Mouse (Mus musculus) heart, postnatal 10 days (tissue): ENCODE measurements around the gene Slc27a4. TPM values are rescaled to one million over a fixed set of nuclear protein-coding genes. Genes with fewer than 3 reads are reported as not detected.

ENCODE experiments used
- DNase-seq, 2 experiments: peaks; one replicate each; pipeline ENCODE4 v3.0.0; 2021
- intact Hi-C: fragments of 180-260 bp; cut with DNase I; formaldehyde crosslinking; loops from one replicate; pipeline ENCODE4 v1.15.1; 2025
- total RNA-seq, 2 experiments: library from RNA; stranded (reverse); gene quantifications; 2 replicates each; pipeline ENCODE4 v1.2.3; 2021

Gene Slc27a4
- total RNA-seq, 2 experiments from 2014 or later = 21.4 to 22.4 TPM

DNA sequence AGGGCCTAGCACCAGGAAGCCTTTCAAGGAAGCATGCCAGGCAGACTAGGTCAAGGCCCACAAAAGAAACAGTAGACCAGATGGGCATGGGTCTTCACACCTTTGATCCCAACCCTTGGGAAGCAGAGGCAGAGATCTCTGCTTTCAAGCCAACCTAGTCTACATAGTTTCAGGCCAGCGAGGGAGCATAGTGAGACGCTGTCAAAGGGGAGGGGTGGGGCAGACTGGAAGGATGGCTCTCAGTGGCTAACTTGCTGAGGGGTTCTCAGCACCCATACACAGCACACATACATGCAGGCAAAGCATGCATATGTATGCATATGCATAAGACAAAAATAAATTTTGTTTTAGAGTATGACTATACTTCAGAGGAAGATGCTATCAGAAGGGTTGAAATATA, 16.9 kb downstream of the Slc27a4 start:
- intact Hi-C loops = loop anchor here (5.0 kb wide), 1 partner anchor 158 kb away; no protein-coding TSS in a partner anchor
- DNase-seq = no peak

DNA sequence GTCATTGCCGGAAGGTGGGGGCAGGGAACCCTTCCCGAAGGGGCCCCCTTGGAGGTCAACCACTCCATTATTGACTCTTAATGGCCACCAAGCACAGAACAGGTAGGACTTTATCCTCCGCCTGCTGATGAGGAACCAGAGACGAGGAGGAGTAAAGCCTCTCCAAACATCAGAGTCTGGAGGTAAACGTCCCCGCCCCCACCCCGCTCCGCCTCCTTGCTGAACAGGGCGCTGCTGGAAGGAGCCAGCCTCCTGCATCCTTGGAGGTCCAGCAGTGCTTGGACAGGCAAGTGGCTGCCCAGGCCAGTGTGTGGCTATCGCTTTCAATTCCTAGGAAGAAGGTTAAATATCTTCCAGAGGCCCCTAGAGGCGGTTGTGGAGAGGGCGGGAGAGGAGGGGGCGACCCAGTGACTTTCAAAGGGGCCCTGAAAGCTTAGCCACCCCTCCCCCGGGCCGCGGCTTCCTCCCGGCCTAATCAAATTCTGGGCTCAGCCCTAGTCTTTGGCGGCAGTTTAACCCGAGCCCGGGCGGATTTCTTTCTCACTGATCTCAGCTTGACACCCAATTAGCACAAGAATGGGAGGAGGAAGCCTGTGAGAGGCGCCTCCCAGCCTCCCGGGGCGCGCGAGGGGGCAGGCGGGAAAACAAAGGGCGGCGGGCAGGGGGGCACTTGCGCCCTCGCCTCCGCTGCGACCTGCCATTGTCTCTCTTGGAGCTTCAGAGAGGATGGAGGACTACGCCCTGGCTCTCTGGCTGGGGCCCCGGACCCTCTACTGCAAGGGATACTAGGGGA, 17.8 kb downstream of the Slc27a4 start, which contains the start of gene Urm1:
Urm1 (plus strand) TSS at position 51 of the 793 bp plus-strand sequence.
- intact Hi-C loops = no loop called here
- peak; percentile 73 to 81 for DNase-seq

DNA sequence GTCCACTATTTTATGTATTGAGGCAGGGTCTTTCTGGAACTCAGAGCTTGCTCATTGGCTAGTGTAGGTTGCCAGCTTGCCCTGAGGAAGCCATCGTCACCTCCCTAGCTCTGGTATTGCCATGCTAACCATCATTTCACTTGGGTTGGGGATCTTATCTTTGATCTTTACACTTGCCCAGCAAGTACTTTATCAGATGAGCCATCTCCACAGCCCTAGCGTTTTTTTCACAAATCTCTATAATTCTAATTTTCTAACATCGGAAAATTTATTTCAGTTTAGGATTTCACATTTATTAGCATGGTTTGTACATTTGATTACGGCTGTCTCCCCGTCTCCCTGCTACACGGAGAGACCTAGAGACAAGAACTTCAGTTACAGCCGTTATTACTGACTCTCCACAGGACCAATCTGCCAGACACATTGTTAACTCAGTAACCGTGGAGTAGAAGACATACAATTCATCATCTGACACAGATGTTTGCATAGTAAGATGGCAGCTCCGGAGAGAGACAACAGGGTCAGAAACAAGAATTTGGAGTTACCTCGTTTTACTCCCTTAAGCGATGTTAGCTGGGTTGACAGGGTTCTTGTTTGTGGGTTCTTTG, 24.0 kb downstream of the Slc27a4 start:
- intact Hi-C loops = no loop called here
- DNase-seq = no peak

DNA sequence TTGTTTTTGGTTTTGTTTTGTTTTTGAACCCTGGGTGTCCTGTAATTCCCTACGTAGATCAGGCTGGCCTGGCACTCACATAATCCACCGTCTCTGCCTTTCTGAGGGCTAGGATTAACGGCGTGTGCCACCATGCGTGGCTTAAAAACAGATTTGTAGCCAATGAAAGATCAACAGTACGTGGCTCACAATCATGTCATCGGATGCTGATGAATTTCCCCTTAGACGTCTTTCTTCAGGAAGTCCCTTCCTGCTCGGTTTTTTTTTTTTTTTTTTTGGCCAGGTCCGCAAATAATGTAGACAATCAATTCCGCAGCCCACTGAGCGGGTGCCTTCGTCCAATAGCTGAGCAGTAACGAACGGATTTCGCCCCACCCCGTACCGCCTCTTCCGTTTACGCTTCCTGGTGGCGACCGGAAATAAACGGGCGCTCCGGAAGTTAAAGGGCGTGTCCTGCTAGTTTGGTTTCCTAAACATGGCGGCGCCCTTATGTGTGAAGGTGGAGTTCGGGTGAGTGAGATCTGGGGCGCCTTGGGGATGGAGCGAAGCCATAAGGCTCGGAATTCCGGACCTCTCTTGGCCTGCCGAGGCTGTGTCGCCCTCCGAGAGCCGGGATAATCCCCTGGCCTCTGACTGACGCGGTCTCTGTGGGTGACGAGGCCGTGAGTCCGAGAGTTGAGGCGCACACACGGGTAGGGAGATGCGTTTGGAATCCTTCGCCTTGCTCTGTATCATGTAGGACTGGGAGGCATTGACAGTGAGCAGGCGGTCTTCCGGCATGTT, 24.7 kb downstream of the Slc27a4 start:
- peak; percentile 97 for DNase-seq

DNA sequence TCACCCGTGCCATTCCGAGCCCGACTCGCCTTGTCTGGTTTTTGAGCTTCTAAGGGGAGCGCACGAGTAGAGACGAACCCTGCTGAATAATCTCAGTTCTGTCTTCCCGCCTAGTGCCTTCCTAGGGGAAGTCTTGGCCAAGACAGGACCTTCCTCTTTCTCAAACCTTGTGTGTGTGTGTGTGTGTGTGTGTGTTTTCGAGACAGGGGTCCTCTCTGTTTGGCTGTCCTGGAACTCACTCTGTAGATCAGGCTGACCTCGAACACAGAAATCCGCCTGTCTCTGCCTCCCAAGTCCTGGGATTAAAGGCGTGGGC, 25.2 kb downstream of the Slc27a4 start:
- intact Hi-C loops = no loop called here
- DNase-seq = no peak

More for the DNA sequence above, 24.7 kb downstream of the Slc27a4 start:
- intact Hi-C loops = no loop called here

DNA sequence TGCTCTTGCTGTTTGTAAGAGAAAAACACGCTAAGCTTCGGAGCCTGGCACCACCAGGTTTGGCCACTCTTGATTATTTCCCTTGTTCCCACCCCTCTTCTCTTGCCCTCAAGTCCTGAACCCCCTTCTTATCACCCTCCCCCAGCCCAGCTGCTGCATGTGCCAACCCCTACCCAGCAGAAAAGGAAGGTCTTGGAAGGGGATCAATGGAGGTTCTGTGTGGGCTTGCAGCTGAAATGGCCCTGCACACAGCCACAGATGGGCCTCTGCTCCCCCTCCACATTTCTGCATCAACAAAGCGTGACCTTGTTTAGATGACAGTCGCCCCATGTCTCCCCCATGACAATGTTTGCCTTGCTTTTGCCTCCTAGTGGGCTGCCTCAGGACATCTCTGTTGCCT, 28.7 kb downstream of the Slc27a4 start:
- DNase-seq = no peak
- intact Hi-C loops = no loop called here

DNA sequence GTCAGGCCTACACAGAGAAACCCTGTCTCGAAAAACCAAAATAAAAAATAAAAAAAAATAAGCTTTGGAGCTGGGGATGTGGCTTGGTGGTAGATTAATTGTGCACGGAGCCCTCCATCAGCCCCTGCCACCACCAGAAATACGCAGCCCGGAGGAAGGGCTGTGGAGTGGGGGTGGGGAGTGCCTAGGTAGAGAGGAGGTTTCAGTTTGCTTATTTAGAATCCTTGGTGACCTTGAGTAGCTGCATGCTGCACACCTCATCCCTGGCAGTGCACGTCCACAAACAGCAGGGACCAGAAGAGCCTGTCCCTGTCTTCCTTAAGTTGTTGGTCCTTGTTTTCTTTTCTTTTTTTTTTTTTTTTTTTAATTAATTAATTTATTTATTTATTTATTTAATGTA, 31.4 kb downstream of the Slc27a4 start:
- DNase-seq = no peak
- intact Hi-C loops = no loop called here

DNA sequence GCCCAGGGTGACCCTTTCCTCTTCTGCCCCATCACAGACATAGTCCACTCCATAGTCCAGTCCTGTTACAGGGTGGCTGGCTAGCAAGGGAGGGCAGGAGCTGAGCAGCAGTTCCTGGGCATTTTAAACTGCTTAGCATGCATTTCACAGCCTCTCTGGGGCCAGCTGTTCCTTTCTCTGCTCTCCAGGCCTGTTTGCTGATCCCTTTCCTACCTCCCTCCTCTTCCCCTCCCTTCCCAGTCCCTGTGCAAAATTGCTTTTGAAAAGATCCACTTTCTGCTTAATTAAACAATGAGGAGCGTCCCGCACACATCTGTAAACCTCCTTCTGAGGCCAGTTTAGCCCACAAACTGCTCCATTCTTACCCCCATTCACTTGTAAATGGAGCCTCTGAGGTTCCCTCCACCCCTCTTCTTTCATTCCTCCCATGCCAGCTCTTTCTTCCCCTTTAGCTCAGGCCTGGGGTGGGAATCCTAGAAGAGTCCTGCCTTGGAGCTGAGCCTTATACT, 33.0 kb downstream of the Slc27a4 start:
- intact Hi-C loops = no loop called here
- DNase-seq = no peak

DNA sequence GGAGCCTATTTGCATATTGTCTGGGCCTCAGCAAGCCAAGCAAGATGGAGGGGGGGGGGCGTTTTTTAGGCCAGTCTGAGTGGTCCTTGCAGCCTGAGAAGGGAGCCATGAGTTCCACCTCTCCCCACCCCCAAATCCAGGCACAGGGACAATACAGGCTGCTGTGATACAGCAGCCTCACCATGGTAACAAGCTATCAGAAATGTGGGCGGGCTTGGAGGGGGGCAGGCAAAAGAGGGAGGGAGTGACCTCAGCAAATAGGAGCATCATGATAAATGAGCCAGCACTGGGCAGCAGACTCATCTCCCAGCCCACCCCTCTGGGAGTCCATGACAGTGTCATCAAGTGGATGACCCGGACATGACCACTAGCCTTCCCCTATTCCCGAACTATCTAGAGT, 37.0 kb downstream of the Slc27a4 start:
- DNase-seq = no peak
- intact Hi-C loops = no loop called here

DNA sequence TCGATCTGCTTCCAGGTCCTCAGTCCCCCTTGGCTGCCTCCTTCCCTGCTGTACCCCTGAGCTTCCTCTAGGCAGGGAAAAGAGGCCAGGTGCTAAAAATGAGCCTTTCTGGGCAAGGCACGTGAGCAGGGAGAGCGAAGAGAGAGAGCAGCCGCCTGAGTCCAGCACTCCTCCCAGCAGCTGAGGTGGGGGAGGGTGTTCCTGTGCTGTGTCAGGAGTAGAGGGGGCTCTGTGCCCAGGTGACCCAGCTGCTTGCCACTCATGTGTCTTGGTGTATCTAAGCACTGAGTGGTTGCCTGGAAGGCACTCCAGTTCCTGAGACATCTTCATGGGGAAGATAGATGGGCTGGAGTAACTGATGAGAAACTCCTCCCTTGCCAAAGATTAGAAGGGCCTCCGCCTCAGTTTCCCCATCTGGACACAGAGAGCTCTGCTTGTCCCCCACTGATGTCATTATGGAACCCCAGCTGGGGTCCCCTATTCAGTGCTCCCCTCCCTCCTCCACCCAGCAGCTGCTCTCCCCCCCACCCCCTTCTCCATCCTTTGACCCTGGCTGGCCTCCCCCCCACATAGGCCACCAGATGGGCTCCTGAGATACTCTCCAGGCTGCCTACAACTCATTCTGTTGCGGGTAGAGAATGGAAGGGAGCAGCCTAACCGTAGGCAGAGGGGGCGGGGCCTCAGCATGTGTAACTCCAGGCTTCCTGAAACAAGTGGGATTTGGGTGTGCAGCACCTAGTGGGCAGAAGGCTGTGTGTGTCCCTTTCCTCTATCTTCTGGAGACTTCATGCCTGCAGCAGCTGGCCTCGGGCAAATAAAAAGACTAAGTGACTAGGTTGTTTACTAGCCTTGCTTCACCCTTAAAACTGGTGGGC, 41.0 kb downstream of the Slc27a4 start:
- DNase-seq = no peak
- intact Hi-C loops = no loop called here

DNA sequence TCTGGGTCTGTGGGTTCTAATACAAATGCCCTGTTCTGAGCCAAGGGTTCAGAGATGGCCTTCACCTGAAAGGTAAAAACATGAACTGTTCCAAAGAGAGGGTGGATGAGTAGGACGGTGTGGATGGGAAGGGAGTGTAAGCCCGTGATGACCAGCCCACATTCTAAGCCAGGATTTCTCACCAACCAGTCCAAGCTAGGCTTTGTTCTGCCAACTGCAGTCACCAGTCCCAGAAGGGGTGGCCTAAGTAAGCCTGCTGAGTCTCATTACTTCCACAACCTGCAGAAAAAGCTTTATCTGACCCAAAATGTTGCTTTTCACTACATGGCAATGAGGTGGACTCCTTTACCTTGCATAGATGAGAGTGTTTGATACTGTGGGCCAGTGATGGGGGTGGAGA, 41.7 kb downstream of the Slc27a4 start:
- no peak for DNase-seq
- intact Hi-C loops = no loop called here

DNA sequence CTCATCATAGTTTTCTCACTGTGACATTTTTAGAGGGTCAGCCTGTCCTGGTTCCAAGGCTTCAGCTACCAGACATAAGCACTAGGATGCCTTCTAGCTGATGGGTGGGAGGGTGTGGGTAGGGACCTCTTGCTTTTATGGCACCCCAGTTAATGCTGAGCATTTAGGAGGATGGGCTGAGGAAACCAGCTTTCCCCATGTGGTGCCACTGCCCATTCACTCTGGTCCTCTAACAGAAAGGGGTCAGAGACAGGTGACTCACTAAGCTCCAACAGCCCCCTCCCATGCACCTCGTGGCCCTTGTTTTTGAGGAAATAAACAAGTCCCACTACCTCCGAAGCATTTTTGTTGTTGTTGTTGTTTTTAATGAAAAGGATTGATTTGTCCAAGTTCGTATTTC, 42.2 kb downstream of the Slc27a4 start:
- DNase-seq = no peak
- intact Hi-C loops = no loop called here

DNA sequence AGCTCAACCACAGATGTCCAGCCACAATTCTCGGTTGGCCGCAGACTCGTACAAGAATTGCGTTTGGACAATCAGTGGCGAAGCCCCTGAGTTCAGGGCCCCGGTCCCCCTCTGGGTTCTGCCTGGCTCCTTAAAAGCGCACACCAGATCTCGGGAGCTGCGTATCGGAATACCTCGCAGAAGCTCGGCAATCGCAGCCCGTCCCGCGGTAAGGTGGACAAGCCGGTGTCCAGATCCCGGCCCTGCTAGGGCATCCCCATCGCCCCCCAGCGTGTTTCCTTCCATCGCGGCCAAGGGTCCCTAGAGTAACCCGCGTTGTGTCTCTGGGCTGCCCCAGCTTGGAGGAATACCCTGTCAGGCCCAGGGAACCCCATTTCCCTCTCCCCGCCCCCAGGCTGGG, 43.2 kb downstream of the Slc27a4 start:
- intact Hi-C loops = no loop called here
- DNase-seq = no peak

DNA sequence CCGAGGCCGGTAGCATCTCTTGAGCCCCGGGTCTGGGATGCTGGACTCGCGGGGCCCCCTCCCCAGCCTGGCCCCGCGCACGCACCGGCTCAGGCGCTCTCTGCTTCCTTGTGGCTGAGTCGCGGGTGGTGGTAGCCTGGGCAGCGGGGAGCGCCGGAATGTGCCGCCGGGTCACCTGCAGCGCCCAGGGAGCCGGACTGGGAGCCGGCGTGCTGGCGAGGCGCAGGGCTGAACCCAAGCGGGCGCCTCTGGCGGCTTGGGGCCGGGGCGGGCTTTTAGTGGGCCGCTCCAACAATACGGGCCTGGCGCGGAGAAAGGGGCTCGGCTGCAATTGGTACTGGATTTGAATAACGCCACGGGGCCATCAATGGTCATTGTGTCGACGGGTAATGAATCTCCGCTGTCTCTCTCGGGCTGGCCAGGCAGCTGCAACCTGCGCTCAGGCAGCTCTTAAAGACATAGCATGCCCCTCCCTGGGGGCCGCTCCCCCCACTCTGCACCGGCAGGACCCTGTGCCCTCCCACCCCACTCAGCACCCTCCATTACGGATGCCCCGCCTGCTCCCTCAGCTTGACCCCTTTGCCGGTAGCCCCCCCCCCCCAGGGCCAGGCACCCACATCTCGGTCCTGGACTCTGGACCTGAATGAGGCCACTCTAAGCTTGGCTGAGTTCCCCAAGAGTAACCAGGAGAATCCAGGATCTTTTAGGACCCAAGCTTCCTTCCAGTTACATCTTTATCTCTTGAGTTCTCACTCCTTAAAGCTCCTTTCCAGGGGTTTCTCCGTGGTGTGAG, 43.8 kb downstream of the Slc27a4 start:
- no peak for DNase-seq
- intact Hi-C loops = no loop called here

DNA sequence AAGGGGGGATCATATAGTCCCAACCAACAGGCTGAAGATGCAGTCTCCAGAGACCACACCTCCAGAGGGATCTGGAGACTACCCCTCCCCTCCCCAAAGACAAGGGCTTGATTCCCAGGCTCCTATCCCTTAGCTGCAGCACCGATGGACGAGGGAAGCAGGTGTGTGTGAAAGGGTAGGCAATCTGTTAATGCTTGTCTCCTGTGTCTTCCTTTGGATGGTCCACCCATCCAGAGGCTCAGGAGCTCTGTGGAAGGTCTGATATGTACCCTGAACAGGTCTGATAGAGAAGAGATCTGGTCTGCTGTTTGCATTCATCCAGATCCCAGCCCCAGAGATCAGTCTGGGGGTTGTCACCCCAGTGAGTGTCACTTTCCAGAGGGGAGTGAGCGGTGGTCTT, 44.5 kb downstream of the Slc27a4 start:
- intact Hi-C loops = no loop called here
- DNase-seq = no peak

DNA sequence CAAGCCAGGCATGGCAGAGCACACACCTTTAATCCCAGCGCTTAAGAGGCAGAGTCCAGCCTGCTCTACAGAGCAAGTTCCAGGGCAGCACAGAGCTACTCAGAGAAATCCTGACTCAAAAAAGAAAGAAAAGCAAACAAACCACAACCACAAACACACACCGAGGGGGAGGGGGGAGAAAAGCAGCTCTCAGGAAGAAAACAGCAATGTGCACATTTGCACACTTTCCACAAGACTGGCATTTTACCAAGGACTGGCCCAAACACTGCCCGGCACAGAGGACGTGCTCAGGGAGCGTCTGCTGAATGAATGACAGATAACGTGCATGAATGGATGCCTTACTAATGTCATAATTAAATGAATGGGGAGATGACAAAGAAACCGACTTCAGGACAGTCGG, 46.6 kb downstream of the Slc27a4 start:
- DNase-seq = no peak
- intact Hi-C loops = no loop called here

DNA sequence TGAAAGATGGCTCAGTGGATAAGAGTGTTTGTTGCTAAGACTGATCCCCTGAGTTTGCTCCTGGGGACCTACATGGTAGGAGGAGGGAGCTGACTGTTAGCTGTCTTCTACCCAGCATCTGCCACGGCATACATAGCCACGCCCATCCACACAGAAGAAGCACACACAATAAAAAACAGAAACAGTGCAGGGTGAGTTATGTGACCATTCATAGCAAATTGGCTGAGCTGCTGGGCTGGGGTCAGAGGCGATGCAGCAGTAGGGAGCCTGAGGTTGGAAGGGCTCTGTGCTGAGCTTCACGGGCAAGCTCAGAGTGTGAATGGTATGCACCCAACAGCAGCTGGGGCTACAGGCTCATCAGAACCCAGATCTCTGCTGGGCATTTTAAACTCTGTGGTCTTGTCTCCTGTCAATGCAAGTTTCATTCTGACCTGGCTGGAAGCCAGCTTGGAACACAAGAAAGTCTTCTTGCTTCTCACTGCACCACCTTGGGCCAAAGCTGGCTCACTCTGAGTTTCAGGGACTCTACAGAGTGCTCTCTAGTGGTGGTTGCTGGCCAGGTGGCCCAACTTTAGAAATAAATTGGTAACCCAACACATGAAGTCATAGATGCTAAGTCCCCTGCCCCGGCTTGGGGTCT, 47.5 kb downstream of the Slc27a4 start:
- intact Hi-C loops = no loop called here
- DNase-seq = no peak

DNA sequence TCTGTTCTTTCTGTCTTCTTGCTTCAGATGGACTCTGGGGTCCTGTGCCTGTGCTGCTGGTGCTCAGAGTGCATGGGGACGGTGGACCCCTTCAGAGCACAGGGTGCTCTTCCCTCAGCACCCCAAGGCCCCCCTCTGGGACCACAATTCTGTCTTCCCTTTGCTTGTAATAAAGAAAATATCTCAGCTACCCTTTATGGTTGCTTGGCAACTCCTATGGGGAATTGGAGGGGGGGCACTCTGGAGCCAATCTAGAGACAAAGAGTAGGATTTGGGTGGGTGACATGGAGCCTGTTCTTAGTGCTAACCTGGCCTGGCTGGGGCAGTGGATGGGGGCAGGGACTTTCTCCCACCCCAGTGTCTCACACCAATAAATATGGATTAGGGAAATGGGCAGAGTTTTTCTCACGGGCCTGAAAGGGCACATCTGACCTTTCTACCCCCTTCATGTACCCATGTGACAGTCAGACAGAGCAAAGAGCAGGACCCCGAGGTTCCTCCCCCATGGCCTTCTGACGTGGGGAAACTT, 50.6 kb downstream of the Slc27a4 start:
- no peak for DNase-seq
- intact Hi-C loops = no loop called here

DNA sequence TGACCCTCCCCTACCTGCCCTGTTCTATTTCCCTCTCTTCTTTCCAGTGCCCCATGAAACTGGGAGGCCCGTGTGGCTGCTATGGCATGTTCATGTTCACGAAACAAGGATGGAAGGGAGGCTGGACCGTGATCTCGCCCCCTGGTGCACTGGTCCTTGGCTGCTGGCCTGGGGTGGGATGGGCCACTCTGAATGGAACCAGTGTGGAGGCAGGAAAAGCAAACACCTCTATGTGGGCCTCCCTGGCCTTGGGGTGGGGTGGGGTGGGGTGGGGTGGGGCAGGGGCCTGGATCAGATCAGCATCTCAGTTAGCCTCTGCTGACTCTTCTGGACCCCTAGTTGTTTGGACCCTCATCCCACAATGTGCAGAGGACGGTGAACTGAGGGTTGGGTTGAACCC, 51.3 kb downstream of the Slc27a4 start:
- intact Hi-C loops = no loop called here
- no peak for DNase-seq
